Mouse (Mus musculus): Measurements from ENCODE around the gene 2310011J03Rik.

GRCm38 (mm10) chr10:80321670-80322581, 1.6 kb upstream of the 2310011J03Rik start:
- no peak for TF ChIP-seq POLR2A (IDR thresholded peaks at IDR 0.05; ENCODE audit: control insufficient read depth in 1 of 2, insufficient read depth in 1 of 2, low read depth in 1 of 2, low read length in 2 of 2, poor library complexity in 1 of 2)
- no peak for TF ChIP-seq TBP (IDR thresholded peaks at IDR 0.05; ENCODE audit: low read depth, low read length)
- TF ChIP-seq TCF12 (IDR thresholded peaks at IDR 0.05; ENCODE audit: low read depth, low read length) = no peak
- TF ChIP-seq CTCF (IDR thresholded peaks at IDR 0.05 in 2 of 3, conservative IDR thresholded peaks at IDR 0.05 in 1 of 3; ENCODE audit: control insufficient read depth in 1 of 3, insufficient read depth in 1 of 3, low read depth in 2 of 3, low read length in 3 of 3, poor library complexity in 1 of 3, severe bottlenecking in 1 of 3) = no peak
- TF ChIP-seq ZC3H11A (IDR thresholded peaks at IDR 0.05; ENCODE audit: low read depth, low read length) = no peak
- no peak for TF ChIP-seq RAD21 (IDR thresholded peaks at IDR 0.05; ENCODE audit: low read depth, low read length)

Measured in MEL (cell line).